Mouse (Mus musculus): ENCODE data around the gene Grin2b.

DNA sequence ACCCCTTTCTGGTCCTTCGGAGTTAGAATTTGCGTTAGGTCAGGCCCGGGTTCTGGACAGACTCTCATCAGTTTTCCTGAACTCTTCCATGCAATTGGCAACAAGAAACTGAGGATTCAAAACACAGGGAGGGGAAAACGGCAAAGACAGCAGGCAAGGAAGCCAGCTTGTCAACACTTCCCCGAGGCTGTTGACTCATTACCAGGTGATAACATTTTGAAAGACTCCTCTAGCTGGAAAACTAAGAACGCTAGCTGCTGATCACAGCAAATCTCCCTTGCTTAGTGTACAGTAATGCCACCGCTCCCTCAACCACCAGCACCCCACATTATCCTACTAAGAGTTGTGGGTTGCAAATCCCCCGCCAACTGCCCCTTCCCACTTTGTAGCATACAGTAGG lies 266.2 kb downstream of the Grin2b start:
- no peak for TF ChIP-seq POLR2A (IDR thresholded peaks at IDR 0.05; ENCODE audit: insufficient read length, low read depth)
- TF ChIP-seq REST (IDR thresholded peaks at IDR 0.05; ENCODE audit: insufficient read depth, insufficient read length), result no peak
- no peak for TF ChIP-seq E2F4 (IDR thresholded peaks at IDR 0.05; ENCODE audit: insufficient read depth)
- no peak for TF ChIP-seq MYOD1 (IDR thresholded peaks at IDR 0.05; ENCODE audit: control insufficient read depth in 1 of 3, insufficient read length in 2 of 3, low read depth in 2 of 3)
- no peak for TF ChIP-seq MAX (IDR thresholded peaks at IDR 0.05; ENCODE audit: low read depth)
- no peak for TF ChIP-seq POLR2AphosphoS2 (IDR thresholded peaks at IDR 0.05; ENCODE audit: insufficient read length, low read depth)
- no peak for TF ChIP-seq CEBPB (IDR thresholded peaks at IDR 0.05; ENCODE audit: insufficient read depth, poor library complexity, severe bottlenecking)
- TF ChIP-seq MYOG (IDR thresholded peaks at IDR 0.05; ENCODE audit: control insufficient read depth in 1 of 3, insufficient read depth in 1 of 3, insufficient read length in 2 of 3, low read depth in 2 of 3), result no peak
- no peak for TF ChIP-seq USF1 (IDR thresholded peaks at IDR 0.05; ENCODE audit: low read depth)
- TF ChIP-seq TCF12 (IDR thresholded peaks at IDR 0.05; ENCODE audit: insufficient read depth, poor library complexity, severe bottlenecking), result no peak
- TF ChIP-seq SRF (IDR thresholded peaks at IDR 0.05; ENCODE audit: control insufficient read depth, insufficient read length, low read depth), result no peak
- TF ChIP-seq TCF3 (IDR thresholded peaks at IDR 0.05; ENCODE audit: insufficient read length, low read depth), result no peak
